Mouse (Mus musculus): ENCODE data around the gene Dguok. TPM values are rescaled to one million over a fixed set of nuclear protein-coding genes. Genes with fewer than 3 reads are reported as not detected.

Dguok gene
- 47.3 and 62.3 TPM in 2 replicates for polyA plus RNA-seq (2015; fragmentation: Nextera tagmentation; extraction: Ambion mirVana)

GRCm38 (mm10) chr6:83506258-83507167 lies at the start of gene Dguok:
Gene Dguok (minus strand): TSS chr6:83506969.

GRCm38 (mm10) chr6:83536028-83536794 lies 29.4 kb upstream of the Dguok start, which contains the start of gene Actg2:
Gene Actg2 (minus strand): TSS chr6:83536265.

GRCm38 (mm10) chr6:83459034-83459644 lies 47.6 kb downstream of the Dguok start, which contains the start of gene Tet3:
Gene Tet3 (minus strand): TSS chr6:83459084.

Other genes with a start within 250 kb of the Dguok start
- gene Mthfd2, start 181.1 kb downstream of the Dguok start, polyA plus RNA-seq (2015; fragmentation: Nextera tagmentation; extraction: Ambion mirVana): 18.6 and 19.4 TPM in 2 replicates
- gene Mob1a, start 181.0 kb downstream of the Dguok start, polyA plus RNA-seq (2015; fragmentation: Nextera tagmentation; extraction: Ambion mirVana): 33.9 and 40.3 TPM in 2 replicates
- 308 and 352 TPM in 2 replicates for gene Bola3, start 157.8 kb downstream of the Dguok start, polyA plus RNA-seq (2015; fragmentation: Nextera tagmentation; extraction: Ambion mirVana)
- gene Tet3, start 47.9 kb downstream of the Dguok start, polyA plus RNA-seq (2015; fragmentation: Nextera tagmentation; extraction: Ambion mirVana): 25.0 and 26.5 TPM in 2 replicates
- 3.4 and 20.0 TPM in 2 replicates for gene Actg2, start 29.3 kb upstream of the Dguok start, polyA plus RNA-seq (2015; fragmentation: Nextera tagmentation; extraction: Ambion mirVana)
- 23.6 and 35.6 TPM in 2 replicates for gene Stambp, start 65.8 kb upstream of the Dguok start, polyA plus RNA-seq (2015; fragmentation: Nextera tagmentation; extraction: Ambion mirVana)
- 1.5 and 2.8 TPM in 2 replicates for gene Clec4f, start 149.2 kb upstream of the Dguok start, polyA plus RNA-seq (2015; fragmentation: Nextera tagmentation; extraction: Ambion mirVana)
- not detected in 2 replicates for gene Cd207, start 170.9 kb upstream of the Dguok start, polyA plus RNA-seq (2015; fragmentation: Nextera tagmentation; extraction: Ambion mirVana)
- not detected in 2 replicates for gene Vax2, start 204.3 kb upstream of the Dguok start, polyA plus RNA-seq (2015; fragmentation: Nextera tagmentation; extraction: Ambion mirVana)
- gene Atp6v1b1, start 236.0 kb upstream of the Dguok start, polyA plus RNA-seq (2015; fragmentation: Nextera tagmentation; extraction: Ambion mirVana): 0.26 and 0.27 TPM in 2 replicates

All from adrenal gland, postnatal 0 days (tissue).